Mouse (Mus musculus): ENCODE measurements at regions not wholly inside any gene's neighbourhood (a gene's known extent, or its start where the extent isn't known, plus 50 kb on each side); places are given as distances from the start of the nearest gene placed in this dataset.

DNA sequence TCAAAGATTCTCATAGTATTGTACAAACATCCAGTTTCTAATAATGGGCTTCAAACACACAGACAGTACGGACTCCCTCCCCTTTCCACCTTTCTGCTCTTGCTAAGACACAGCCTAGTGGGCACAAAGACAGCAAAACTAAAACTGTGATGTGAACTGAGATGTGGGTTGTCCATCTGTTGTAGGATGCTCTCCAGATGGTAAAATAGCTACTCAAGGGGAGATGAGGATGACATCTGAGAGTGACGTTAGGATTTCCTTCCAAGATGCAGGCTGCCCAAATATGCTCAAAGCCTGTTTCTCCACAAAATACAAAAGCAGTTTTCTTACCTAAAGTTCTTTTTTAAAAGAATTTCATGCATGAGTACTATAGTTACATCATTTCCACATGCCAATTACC lies 241.8 kb upstream of the Arrdc3 start:
- no peaks in the 10 kb centered on the region for H3K4me1 ChIP-seq (ENCODE audit: control insufficient read depth in 2 of 2, insufficient read depth in 2 of 2, low read length in 2 of 2, poor library complexity in 1 of 2)
- DNase-seq (ENCODE audit: low read depth, low spot score) = no peak
- in situ Hi-C loops (cut with MboI; ENCODE audit: low sequenced_read_pairs in 2 of 2, unreplicated experiment in 2 of 2) = no loop called here
- H3K36me3 ChIP-seq (ENCODE audit: control insufficient read depth, insufficient read depth, low read length, poor library complexity, severe bottlenecking) = no peaks in the 10 kb centered on the region
- H3K9me3 ChIP-seq (ENCODE audit: control insufficient read depth, insufficient read depth, low read depth, low read length) = no peaks in the 10 kb centered on the region
- TF ChIP-seq ZNF384 (IDR thresholded peaks at IDR 0.05; ENCODE audit: low read depth, low read length) (no peak), HCFC1 (IDR thresholded peaks at IDR 0.05; ENCODE audit: borderline replicate concordance, insufficient read depth, low read length) (no peak), ZC3H11A (IDR thresholded peaks at IDR 0.05; ENCODE audit: borderline replicate concordance, low read depth, low read length) (no peak), CHD2 (IDR thresholded peaks at IDR 0.05; ENCODE audit: low read depth, low read length) (no peak), MAFK (IDR thresholded peaks at IDR 0.05; ENCODE audit: insufficient read depth, low read depth, low read length) (no peak)
- H3K9ac ChIP-seq (ENCODE audit: insufficient read depth, low read depth, low read length, poor library complexity, severe bottlenecking) = no peak overlapping the region
- H3K27ac ChIP-seq (ENCODE audit: insufficient read depth, low read depth, low read length, poor library complexity, severe bottlenecking) = no peak overlapping the region
- H3K4me3 ChIP-seq (ENCODE audit: insufficient read depth in 1 of 2, low read depth in 1 of 2, low read length in 2 of 2, poor library complexity in 1 of 2, severe bottlenecking in 1 of 2) = no peak overlapping the region

DNA sequence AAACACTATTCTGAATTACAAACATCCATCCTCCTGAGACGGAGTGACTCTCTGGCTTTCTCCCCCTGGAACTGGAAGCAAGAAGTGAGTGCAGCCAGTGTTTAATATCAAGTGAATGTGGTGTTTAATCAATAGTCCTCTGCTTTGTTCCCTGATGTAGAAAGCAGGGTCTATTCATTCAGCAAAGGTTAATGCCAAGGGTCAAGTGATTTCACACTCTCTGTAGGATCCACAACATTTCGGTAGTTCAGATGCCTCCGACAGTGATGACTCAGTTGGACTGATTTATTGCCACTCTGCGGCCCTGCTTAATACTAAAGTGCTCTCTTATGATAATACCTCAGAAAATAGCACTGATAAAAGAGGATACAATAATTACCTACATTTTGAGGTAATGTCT lies 235.6 kb upstream of the Arrdc3 start:
- no peak for DNase-seq (ENCODE audit: low read depth, low spot score)
- H3K9ac ChIP-seq (ENCODE audit: insufficient read depth, low read depth, low read length, poor library complexity, severe bottlenecking) = no peak overlapping the region
- no peaks in the 10 kb centered on the region for H3K36me3 ChIP-seq (ENCODE audit: control insufficient read depth, insufficient read depth, low read length, poor library complexity, severe bottlenecking)
- H3K4me3 ChIP-seq (ENCODE audit: insufficient read depth in 1 of 2, low read depth in 1 of 2, low read length in 2 of 2, poor library complexity in 1 of 2, severe bottlenecking in 1 of 2) = no peak overlapping the region
- H3K4me1 ChIP-seq (ENCODE audit: control insufficient read depth in 2 of 2, insufficient read depth in 2 of 2, low read length in 2 of 2, poor library complexity in 1 of 2) = no peaks in the 10 kb centered on the region
- H3K9me3 ChIP-seq (ENCODE audit: control insufficient read depth, insufficient read depth, low read depth, low read length) = no peaks in the 10 kb centered on the region
- H3K27ac ChIP-seq (ENCODE audit: insufficient read depth, low read depth, low read length, poor library complexity, severe bottlenecking) = no peak overlapping the region
- in situ Hi-C loops (cut with MboI; ENCODE audit: low sequenced_read_pairs in 2 of 2, unreplicated experiment in 2 of 2) = no loop called here
- no peak for TF ChIP-seq ZC3H11A (IDR thresholded peaks at IDR 0.05; ENCODE audit: borderline replicate concordance, low read depth, low read length)
- TF ChIP-seq HCFC1 (IDR thresholded peaks at IDR 0.05; ENCODE audit: borderline replicate concordance, insufficient read depth, low read length) = no peak
- TF ChIP-seq CHD2 (IDR thresholded peaks at IDR 0.05; ENCODE audit: low read depth, low read length) = no peak
- no peak for TF ChIP-seq ZNF384 (IDR thresholded peaks at IDR 0.05; ENCODE audit: low read depth, low read length)
- TF ChIP-seq MAFK (IDR thresholded peaks at IDR 0.05; ENCODE audit: insufficient read depth, low read depth, low read length) = no peak

DNA sequence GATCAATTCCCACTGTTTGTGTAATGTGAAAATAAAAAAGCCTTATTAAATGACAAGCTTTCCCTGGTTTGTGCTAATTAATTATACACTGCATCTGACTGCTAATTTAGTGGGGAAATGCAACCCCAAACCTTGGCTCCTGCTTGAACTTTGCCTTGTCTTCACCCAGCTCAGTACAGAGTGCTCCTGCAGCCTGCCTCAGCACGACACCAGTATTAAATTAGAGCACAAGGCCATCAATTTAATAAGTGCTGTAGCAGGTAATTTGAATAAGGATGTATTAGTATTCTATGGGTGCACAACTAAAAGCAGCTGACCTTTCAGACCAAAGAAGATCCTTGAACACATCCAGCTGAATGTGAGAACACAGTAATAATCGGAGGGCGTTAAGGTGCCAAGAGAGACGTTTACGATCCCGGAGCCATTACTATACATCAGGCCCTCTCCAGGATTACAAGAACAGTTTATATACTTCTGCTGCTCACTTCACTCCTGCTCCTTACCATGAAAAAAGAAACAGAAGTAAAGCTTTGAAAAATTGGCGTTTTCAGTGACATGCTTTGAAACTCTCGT lies 230.1 kb upstream of the Arrdc3 start:
- H3K9me3 ChIP-seq (ENCODE audit: control insufficient read depth, insufficient read depth, low read depth, low read length) = no peaks in the 10 kb centered on the region
- H3K9ac ChIP-seq (ENCODE audit: insufficient read depth, low read depth, low read length, poor library complexity, severe bottlenecking) = no peak overlapping the region
- no peaks in the 10 kb centered on the region for H3K4me1 ChIP-seq (ENCODE audit: control insufficient read depth in 2 of 2, insufficient read depth in 2 of 2, low read length in 2 of 2, poor library complexity in 1 of 2)
- no peak overlapping the region for H3K27ac ChIP-seq (ENCODE audit: insufficient read depth, low read depth, low read length, poor library complexity, severe bottlenecking)
- DNase-seq (ENCODE audit: low read depth, low spot score) = no peak
- in situ Hi-C loops (cut with MboI; ENCODE audit: low sequenced_read_pairs in 2 of 2, unreplicated experiment in 2 of 2) = no loop called here
- TF ChIP-seq CHD2 (IDR thresholded peaks at IDR 0.05; ENCODE audit: low read depth, low read length) (no peak), MAFK (IDR thresholded peaks at IDR 0.05; ENCODE audit: insufficient read depth, low read depth, low read length) (no peak), ZNF384 (IDR thresholded peaks at IDR 0.05; ENCODE audit: low read depth, low read length) (no peak), ZC3H11A (IDR thresholded peaks at IDR 0.05; ENCODE audit: borderline replicate concordance, low read depth, low read length) (no peak), HCFC1 (IDR thresholded peaks at IDR 0.05; ENCODE audit: borderline replicate concordance, insufficient read depth, low read length) (no peak)
- H3K36me3 ChIP-seq (ENCODE audit: control insufficient read depth, insufficient read depth, low read length, poor library complexity, severe bottlenecking) = no peaks in the 10 kb centered on the region
- no peak overlapping the region for H3K4me3 ChIP-seq (ENCODE audit: insufficient read depth in 1 of 2, low read depth in 1 of 2, low read length in 2 of 2, poor library complexity in 1 of 2, severe bottlenecking in 1 of 2)

DNA sequence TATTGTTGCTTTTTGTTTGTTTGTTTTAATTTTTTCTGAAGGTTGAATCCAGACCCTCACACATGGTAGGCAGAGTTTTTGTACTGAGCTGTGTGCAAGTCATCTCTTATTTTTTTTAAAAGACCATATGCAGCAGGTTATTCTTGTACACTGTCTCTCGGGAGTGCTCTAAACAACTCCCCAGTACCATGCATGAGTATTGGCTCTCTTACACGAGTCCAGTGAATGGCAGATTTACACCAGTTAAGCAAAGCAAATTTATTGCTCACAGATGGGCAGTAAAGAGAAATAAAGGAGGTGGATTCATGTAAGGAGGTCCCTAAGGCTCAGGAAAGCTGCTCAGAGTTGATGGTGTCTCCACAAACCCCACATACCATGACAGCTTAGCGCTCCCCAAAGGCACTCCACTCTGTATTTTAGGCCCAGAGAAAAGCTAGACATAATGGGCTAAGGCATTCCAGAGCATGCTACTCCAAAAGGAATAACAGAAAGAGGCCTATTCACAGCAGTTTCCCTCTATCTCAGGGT lies 216.9 kb upstream of the Arrdc3 start:
- Histone ChIP-seq H3K4me3 (ENCODE audit: insufficient read depth in 1 of 2, low read depth in 1 of 2, low read length in 2 of 2, poor library complexity in 1 of 2, severe bottlenecking in 1 of 2) (no peak overlapping the region), H3K9me3 (ENCODE audit: control insufficient read depth, insufficient read depth, low read depth, low read length) (no peaks in the 10 kb centered on the region), H3K9ac (ENCODE audit: insufficient read depth, low read depth, low read length, poor library complexity, severe bottlenecking) (no peak overlapping the region), H3K36me3 (ENCODE audit: control insufficient read depth, insufficient read depth, low read length, poor library complexity, severe bottlenecking) (no peaks in the 10 kb centered on the region), H3K4me1 (ENCODE audit: control insufficient read depth in 2 of 2, insufficient read depth in 2 of 2, low read length in 2 of 2, poor library complexity in 1 of 2) (no peaks in the 10 kb centered on the region), H3K27ac (ENCODE audit: insufficient read depth, low read depth, low read length, poor library complexity, severe bottlenecking) (no peak overlapping the region)
- TF ChIP-seq ZNF384 (IDR thresholded peaks at IDR 0.05; ENCODE audit: low read depth, low read length) (no peak), HCFC1 (IDR thresholded peaks at IDR 0.05; ENCODE audit: borderline replicate concordance, insufficient read depth, low read length) (no peak), ZC3H11A (IDR thresholded peaks at IDR 0.05; ENCODE audit: borderline replicate concordance, low read depth, low read length) (no peak), CHD2 (IDR thresholded peaks at IDR 0.05; ENCODE audit: low read depth, low read length) (no peak), MAFK (IDR thresholded peaks at IDR 0.05; ENCODE audit: insufficient read depth, low read depth, low read length) (no peak)
- DNase-seq (ENCODE audit: low read depth, low spot score) = no peak
- in situ Hi-C loops (cut with MboI; ENCODE audit: low sequenced_read_pairs in 2 of 2, unreplicated experiment in 2 of 2) = no loop called here

All from ES-E14 (cell line).